Mouse (Mus musculus) MEL (cell line): Measurements from ENCODE around the gene Klf1.

Source experiments
- BHLHE40 ChIP-seq: IDR thresholded peaks from 2 replicates; pipeline ENCODE4 v1.6.1; 2012; ENCODE audit warnings: low read depth, mild to moderate bottlenecking, inconsistent platforms, low read length, improper control_type of control experiment, borderline replicate concordance
- CTCF ChIP-seq, 3 experiments: IDR thresholded peaks in 2 of 3; conservative IDR thresholded peaks in 1 of 3; 2 replicates each; pipeline ENCODE4 v1.5.1; 2011 to 2012; ENCODE audit warnings: low read length in 3 of 3, low read depth in 2 of 3, mild to moderate bottlenecking in 2 of 3, improper control_type of control experiment in 1 of 3, inconsistent platforms in 1 of 3, mixed read lengths in 1 of 3, moderate library complexity in 1 of 3; ENCODE audit not compliant: control insufficient read depth in 1 of 3, insufficient read depth in 1 of 3, poor library complexity in 1 of 3, severe bottlenecking in 1 of 3
- GABPA ChIP-seq: IDR thresholded peaks from 2 replicates; pipeline ENCODE4 v1.6.1; 2012; ENCODE audit warnings: low read depth, mild to moderate bottlenecking, inconsistent platforms, low read length, improper control_type of control experiment, moderate library complexity
- HCFC1 ChIP-seq: IDR thresholded peaks from 2 replicates; pipeline ENCODE4 v1.6.1; 2012; ENCODE audit warnings: low read depth, mild to moderate bottlenecking, inconsistent platforms, low read length, improper control_type of control experiment, moderate library complexity
- MYC ChIP-seq: IDR thresholded peaks from 2 replicates; pipeline ENCODE4 v1.6.1; 2011; ENCODE audit warnings: low read depth, mild to moderate bottlenecking, low read length, improper control_type of control experiment, moderate library complexity
- NELFE ChIP-seq: IDR thresholded peaks from 2 replicates; pipeline ENCODE4 v1.6.1; 2011; ENCODE audit warnings: low read depth, low read length, improper control_type of control experiment
- POLR2A ChIP-seq, 2 experiments: IDR thresholded peaks; 2 replicates each; pipeline ENCODE4 v1.6.1; 2011 to 2012; ENCODE audit warnings: low read length in 2 of 2, mild to moderate bottlenecking in 2 of 2, control low read depth in 1 of 2, improper control_type of control experiment in 1 of 2, low read depth in 1 of 2, moderate library complexity in 1 of 2; ENCODE audit not compliant: control insufficient read depth in 1 of 2, insufficient read depth in 1 of 2, poor library complexity in 1 of 2
- POLR2AphosphoS5 ChIP-seq: IDR thresholded peaks from 2 replicates; pipeline ENCODE4 v1.6.1; 2012; ENCODE audit warnings: low read depth, borderline replicate concordance, mild to moderate bottlenecking, inconsistent platforms, low read length, moderate library complexity, mixed read lengths
- SMC3 ChIP-seq: IDR thresholded peaks from 2 replicates; pipeline ENCODE4 v1.6.1; 2011; ENCODE audit warnings: low read depth, low read length, improper control_type of control experiment
- UBTF ChIP-seq: IDR thresholded peaks from 2 replicates; pipeline ENCODE4 v1.6.1; 2012; ENCODE audit warnings: low read depth, mild to moderate bottlenecking, inconsistent platforms, low read length, improper control_type of control experiment, moderate library complexity, borderline replicate concordance; ENCODE audit not compliant: insufficient read depth

DNA sequence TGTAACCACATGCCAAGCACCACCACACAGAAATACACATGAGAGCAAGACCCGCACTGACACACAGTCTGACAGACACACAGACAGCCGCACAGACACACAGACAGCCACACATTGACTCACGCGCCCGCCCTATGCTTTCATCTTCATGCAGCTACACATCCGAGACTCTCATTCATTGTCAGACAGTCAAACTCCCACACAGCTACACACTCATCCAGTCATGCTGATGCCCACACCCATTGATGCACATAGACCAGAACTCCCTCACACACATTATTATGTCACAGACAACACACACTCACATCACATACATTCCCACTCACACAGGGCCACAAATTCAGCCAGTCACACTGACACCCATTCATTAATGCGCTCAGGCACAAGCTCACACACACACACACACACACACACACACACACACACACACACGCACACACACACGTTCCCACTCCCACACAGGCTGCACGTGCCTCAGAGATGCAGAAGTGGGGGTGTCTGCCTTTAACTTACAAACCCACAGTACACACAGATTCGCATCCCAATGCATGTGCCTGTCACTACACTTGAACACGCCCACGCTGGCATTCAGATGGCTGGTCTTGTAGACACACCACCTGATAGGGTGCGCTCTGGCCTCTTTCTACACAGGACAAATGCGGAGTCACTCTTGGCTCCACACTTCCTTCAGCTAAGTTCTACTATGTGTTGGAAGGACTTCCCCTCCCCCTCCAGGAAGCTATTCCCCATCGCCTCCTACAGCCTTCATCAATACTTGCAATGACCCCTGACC is 32.2 kb downstream of the Klf1 start:
- TF ChIP-seq CTCF (IDR thresholded peaks at IDR 0.05 in 2 of 3, conservative IDR thresholded peaks at IDR 0.05 in 1 of 3; ENCODE audit: control insufficient read depth in 1 of 3, insufficient read depth in 1 of 3, low read depth in 2 of 3, low read length in 3 of 3, poor library complexity in 1 of 3, severe bottlenecking in 1 of 3) (no peak), POLR2AphosphoS5 (no peak), BHLHE40 (no peak), GABPA (no peak), MYC (no peak), NELFE (no peak), POLR2A (IDR thresholded peaks at IDR 0.05; ENCODE audit: control insufficient read depth in 1 of 2, insufficient read depth in 1 of 2, low read depth in 1 of 2, low read length in 2 of 2, poor library complexity in 1 of 2) (no peak), HCFC1 (no peak), SMC3 (no peak), UBTF (no peak)
